Mouse (Mus musculus) midbrain, postnatal 0 days (tissue): ENCODE results near the gene Adamts12. TPM values are rescaled to one million over a fixed set of nuclear protein-coding genes. Genes with fewer than 3 reads are reported as not detected.

ENCODE experiments used
- ATAC-seq: fragments of 200-750 bp; cut with Nextera tagmentation; 2 replicates; pipeline ENCODE4 v1.8.0; 2017; ENCODE audit warnings: moderate number of reproducible peaks, mild to moderate bottlenecking, moderate TSS enrichment, moderate library complexity; ENCODE audit not compliant: low FRiP score
- DNase-seq: peaks from one replicate; pipeline ENCODE4 v3.0.0-alpha.2; 2015; ENCODE audit warnings: low spot score
- H3K27ac ChIP-seq: fragments of 300-500 bp; sonication (generic); 2 replicates; pipeline ENCODE4 v1.5.1; 2014; ENCODE audit warnings: low read depth, mild to moderate bottlenecking, low read length, mixed read lengths
- H3K27me3 ChIP-seq: fragments of 300-500 bp; sonication (generic); 2 replicates; pipeline ENCODE4 v1.6.1; 2014; ENCODE audit warnings: low read length, control low read depth, mixed read lengths; ENCODE audit not compliant: insufficient read depth
- H3K36me3 ChIP-seq: fragments of 300-500 bp; sonication (generic); 2 replicates; pipeline ENCODE4 v1.6.1; 2014; ENCODE audit warnings: low read length, control low read depth, mixed read lengths; ENCODE audit not compliant: insufficient read depth
- H3K4me1 ChIP-seq: fragments of 300-500 bp; sonication (generic); 2 replicates; pipeline ENCODE4 v1.6.1; 2014; ENCODE audit warnings: mild to moderate bottlenecking, control low read depth, antibody characterized with exemption, low read length, mixed read lengths; ENCODE audit not compliant: insufficient read depth
- H3K4me2 ChIP-seq: fragments of 300-500 bp; sonication (generic); 2 replicates; pipeline ENCODE4 v1.6.1; 2014; ENCODE audit warnings: low read depth, mild to moderate bottlenecking, low read length, mixed read lengths; ENCODE audit not compliant: poor library complexity, severe bottlenecking
- H3K4me3 ChIP-seq: fragments of 300-500 bp; sonication (generic); 2 replicates; pipeline ENCODE4 v1.5.1; 2014; ENCODE audit warnings: low read depth, mild to moderate bottlenecking, low read length, moderate library complexity
- H3K9ac ChIP-seq: fragments of 300-500 bp; sonication (generic); replicated peaks from 2 replicates; pipeline ENCODE4 v1.6.1; 2014; ENCODE audit warnings: mild to moderate bottlenecking, low read length, moderate library complexity, mixed read lengths; ENCODE audit not compliant: poor library complexity, severe bottlenecking
- H3K9me3 ChIP-seq: fragments of 300-500 bp; sonication (generic); 2 replicates; pipeline ENCODE4 v1.6.1; 2016; ENCODE audit warnings: low read length, control low read depth
- CTCF ChIP-seq: IDR thresholded peaks from 2 replicates; pipeline ENCODE4 v1.5.1; 2016; ENCODE audit warnings: antibody characterized with exemption, mild to moderate bottlenecking
- WGBS: fragments of 180-500 bp; shearing (Covaris S2); extraction: QIAGEN DNeasy Blood & Tissue Kit; methylation state at CpG from one replicate; pipeline ENCODE4 v1.1.7; 2014; 5-methylcytosine and 5-hydroxymethylcytosine counted together
- polyA plus RNA-seq: library from polyadenylated mRNA; unstranded; fragments of >200 nt; fragmentation: Nextera tagmentation; extraction: Ambion mirVana; gene quantifications from 2 replicates; pipeline ENCODE4 v1.2.1, GENCODE M21; 2015
- total RNA-seq: library from RNA; depleted of rRNA; stranded (reverse); fragments of >200 nt; gene quantifications from 2 replicates; pipeline ENCODE4 v1.2.3, GENCODE M21; 2014; rRNA removed

Adamts12 gene
- total RNA-seq (7.4 and 8.6 TPM in 2 replicates), polyA plus RNA-seq (0.88 and 0.94 TPM in 2 replicates)

- H3K27ac ChIP-seq = 0 out of 2 replicates have a peak within 1 kb of the TSS, but pooled peaks have one; percentile 32
- no peaks in the 10 kb centered on the region for H3K9me3 ChIP-seq
- H3K4me1 ChIP-seq = 0 out of 2 replicates have a peak, but pooled peaks cover 2% of the 10 kb centered on the region
- ATAC-seq (peak; percentile 78), DNase-seq (peak; percentile 82)
- peak within 1 kb of the TSS; percentile 49 for H3K4me2 ChIP-seq
- WGBS = 4% methylated on average over 25 of the region's 25 CpGs
- no peak for TF ChIP-seq CTCF
- H3K27me3 ChIP-seq = no peaks in the 10 kb centered on the region
- peak within 1 kb of the TSS; percentile 27 for H3K4me3 ChIP-seq
- 0 out of 2 replicates have a peak within 1 kb of the TSS, but pooled peaks have one; percentile 19 for H3K9ac ChIP-seq
- no peaks in the 10 kb centered on the region for H3K36me3 ChIP-seq
Measured at GRCm38 (mm10) chr15:11064558-11065411, at the start of gene Adamts12. Gene Adamts12 (plus strand): TSS chr15:11064790.

GRCm38 (mm10) chr15:11014931-11015330 lies 49.7 kb upstream of the Adamts12 start:
- H3K4me2 ChIP-seq = no peak overlapping the region
- no peaks in the 10 kb centered on the region for H3K9me3 ChIP-seq
- no peak overlapping the region for H3K9ac ChIP-seq
- no peak overlapping the region for H3K4me3 ChIP-seq
- no peaks in the 10 kb centered on the region for H3K27me3 ChIP-seq
- no peaks in the 10 kb centered on the region for H3K36me3 ChIP-seq
- 23% methylated on average over 2 of the region's 2 CpGs for WGBS
- no peak overlapping the region for H3K27ac ChIP-seq
- H3K4me1 ChIP-seq = no peaks in the 10 kb centered on the region
- TF ChIP-seq CTCF = no peak
- DNase-seq = no peak
- no peak for ATAC-seq

GRCm38 (mm10) chr15:11026801-11027561 lies 37.6 kb upstream of the Adamts12 start:
- no peaks in the 10 kb centered on the region for H3K36me3 ChIP-seq
- H3K27me3 ChIP-seq = no peaks in the 10 kb centered on the region
- ATAC-seq (no peak), DNase-seq (no peak)
- H3K4me1 ChIP-seq = no peaks in the 10 kb centered on the region
- WGBS = 76% methylated on average over 4 of the region's 4 CpGs
- no peaks in the 10 kb centered on the region for H3K9me3 ChIP-seq
- H3K4me3 ChIP-seq = no peak overlapping the region
- no peak for TF ChIP-seq CTCF
- H3K4me2 ChIP-seq = no peak overlapping the region
- no peak overlapping the region for H3K9ac ChIP-seq
- H3K27ac ChIP-seq = no peak overlapping the region

GRCm38 (mm10) chr15:11030188-11030587 lies 34.4 kb upstream of the Adamts12 start:
- no peak for TF ChIP-seq CTCF
- Histone ChIP-seq H3K4me3 (no peak overlapping the region), H3K27me3 (peaks cover 8% of the 10 kb centered on the region), H3K4me2 (no peak overlapping the region), H3K27ac (no peak overlapping the region), H3K4me1 (no peaks in the 10 kb centered on the region), H3K9ac (no peak overlapping the region), H3K9me3 (no peaks in the 10 kb centered on the region), H3K36me3 (no peaks in the 10 kb centered on the region)
- ATAC-seq (no peak), DNase-seq (no peak)
- WGBS = 72% methylated on average over 3 of the region's 3 CpGs

GRCm38 (mm10) chr15:11035947-11036474 lies 28.6 kb upstream of the Adamts12 start:
- no peak for DNase-seq
- peaks cover 39% of the 10 kb centered on the region for H3K27me3 ChIP-seq
- no peaks in the 10 kb centered on the region for H3K9me3 ChIP-seq
- H3K4me1 ChIP-seq = peaks cover 6% of the 10 kb centered on the region; the same call in 1 of the 2 replicates
- ATAC-seq = peak; percentile 54; the same call in 1 of the 2 replicates
- no peak overlapping the region for H3K27ac ChIP-seq
- no peak overlapping the region for H3K9ac ChIP-seq
- H3K4me2 ChIP-seq = peak overlapping the region; percentile 86
- peak overlapping the region; percentile 36 for H3K4me3 ChIP-seq
- no peaks in the 10 kb centered on the region for H3K36me3 ChIP-seq
- WGBS = 5% methylated on average over 34 of the region's 34 CpGs
- TF ChIP-seq CTCF = no peak
